Mouse (Mus musculus) limb, embryonic 15.5 days (tissue): ENCODE measurements at regions not wholly inside any gene's neighbourhood (a gene's known extent, or its start where the extent isn't known, plus 50 kb on each side); places are given as distances from the start of the nearest gene placed in this dataset.
A peak's percentile ranks its signal among the peaks of the same experiment; 100 is the strongest.
"Not testable (repeated sequence)": the region's sequence is repeated elsewhere in the genome, so short reads cannot be mapped to it uniquely, and the experiment has no call there.

Experiments used
- ATAC-seq: fragments of 200-750 bp; cut with Nextera tagmentation; 2 replicates; pipeline ENCODE4 v1.8.0; 2017; ENCODE audit warnings: low read depth, moderate TSS enrichment; ENCODE audit not compliant: insufficient number of reproducible peaks, low FRiP score, low TSS enrichment
- H3K27ac ChIP-seq: fragments of 300-500 bp; sonication (generic); 2 replicates; pipeline ENCODE4 v1.5.1; 2015; ENCODE audit warnings: moderate library complexity, mild to moderate bottlenecking, inconsistent platforms
- H3K27me3 ChIP-seq: fragments of 300-500 bp; sonication (generic); 2 replicates; pipeline ENCODE4 v1.6.1; 2015; ENCODE audit warnings: inconsistent platforms
- H3K36me3 ChIP-seq: fragments of 300-500 bp; sonication (generic); 2 replicates; pipeline ENCODE4 v1.6.1; 2015; ENCODE audit warnings: inconsistent platforms
- H3K4me1 ChIP-seq: fragments of 300-500 bp; sonication (generic); 2 replicates; pipeline ENCODE4 v1.6.1; 2015; ENCODE audit warnings: inconsistent platforms
- H3K4me2 ChIP-seq: fragments of 300-500 bp; sonication (generic); 2 replicates; pipeline ENCODE4 v1.6.1; 2015; ENCODE audit warnings: mild to moderate bottlenecking, inconsistent platforms
- H3K4me3 ChIP-seq: fragments of 300-500 bp; sonication (generic); 2 replicates; pipeline ENCODE4 v1.5.1; 2015; ENCODE audit warnings: mild to moderate bottlenecking, inconsistent platforms
- H3K9ac ChIP-seq: fragments of 300-500 bp; sonication (generic); 2 replicates; pipeline ENCODE4 v1.6.1; 2015; ENCODE audit warnings: inconsistent platforms
- H3K9me3 ChIP-seq: fragments of 300-500 bp; sonication (generic); 2 replicates; pipeline ENCODE4 v1.6.1; 2016; ENCODE audit warnings: inconsistent platforms
- WGBS: fragments of 180-500 bp; shearing (Covaris S2); methylation state at CpG from one replicate; pipeline ENCODE4 v1.1.7; 2015; 5-methylcytosine and 5-hydroxymethylcytosine counted together

DNA sequence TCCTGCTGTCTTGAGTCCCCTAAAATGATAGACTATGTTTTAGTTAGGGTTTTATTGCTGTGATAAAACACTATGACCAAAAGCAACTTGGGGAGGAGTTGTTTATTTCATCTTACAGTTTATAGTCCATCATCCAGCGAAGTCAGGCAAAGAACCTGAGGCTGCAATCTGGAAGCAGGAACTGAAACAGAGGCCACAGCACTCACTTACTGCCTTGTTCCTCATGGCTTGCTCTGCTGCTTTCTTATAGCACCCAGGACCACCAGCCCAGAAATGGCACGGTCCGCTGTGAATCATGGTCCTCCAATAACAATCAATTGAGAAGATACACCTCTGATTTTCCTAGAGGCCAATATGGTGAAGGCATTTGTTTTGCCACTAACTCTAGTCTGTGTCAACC, 486.5 kb upstream of the Clint1 start:
- H3K36me3 ChIP-seq, result no peaks in the 10 kb centered on the region
- H3K27ac ChIP-seq, result no peak overlapping the region
- no peak overlapping the region for H3K4me2 ChIP-seq
- no peak for ATAC-seq
- H3K27me3 ChIP-seq, result no peaks in the 10 kb centered on the region
- no peak overlapping the region for H3K4me3 ChIP-seq
- H3K9me3 ChIP-seq, result no peaks in the 10 kb centered on the region
- H3K4me1 ChIP-seq, result no peaks in the 10 kb centered on the region
- 84% methylated on average over 3 of the region's 3 CpGs for WGBS
- H3K9ac ChIP-seq, result no peak overlapping the region

DNA sequence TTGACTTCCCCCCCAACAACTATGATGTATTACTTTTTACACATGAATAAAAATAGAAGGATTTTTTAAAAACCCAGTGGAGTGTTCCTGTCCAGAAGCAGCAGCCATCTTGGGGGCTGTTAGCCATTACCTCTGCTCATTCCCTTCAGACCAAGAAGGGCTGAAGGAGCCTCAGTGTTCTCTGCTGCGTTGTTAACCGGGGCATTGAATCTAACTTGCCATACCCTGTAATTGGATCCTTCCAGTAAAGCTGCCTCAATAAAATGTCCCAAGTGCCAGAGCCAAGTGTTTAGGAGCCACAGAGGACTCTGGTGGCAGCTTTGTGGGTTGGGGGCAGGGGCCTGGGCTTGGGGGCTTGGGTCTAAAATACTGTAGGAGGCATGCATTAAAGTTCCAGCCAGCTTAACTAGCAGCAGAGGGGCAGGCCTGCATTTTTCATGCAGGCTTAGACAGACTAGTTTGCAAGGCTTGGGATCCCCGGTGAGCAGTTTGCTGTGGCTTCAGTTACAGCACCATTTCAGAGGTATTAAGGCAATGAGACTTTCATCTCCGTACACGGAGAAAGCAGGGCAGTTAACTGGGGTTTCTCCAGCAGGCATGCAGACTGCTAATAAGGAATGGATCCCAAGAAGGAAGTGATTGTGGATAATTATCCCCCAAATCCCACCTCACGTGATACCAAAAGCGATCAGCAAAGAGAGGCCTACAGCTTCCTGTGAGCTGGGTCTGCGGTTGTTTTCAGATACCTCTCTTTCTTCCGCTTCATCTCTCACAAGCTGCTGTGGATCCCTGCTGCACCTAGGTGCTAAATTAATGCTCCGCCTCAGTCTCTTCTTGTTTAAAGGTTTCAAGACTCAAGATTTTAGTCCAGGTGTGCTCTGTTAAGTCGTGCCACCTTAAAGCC, 462.4 kb upstream of the Clint1 start:
- peak; percentile 92 for ATAC-seq
- Histone ChIP-seq H3K4me3 (no peak overlapping the region), H3K9me3 (no peaks in the 10 kb centered on the region), H3K9ac (no peak overlapping the region), H3K27ac (peak overlapping the region; percentile 81), H3K4me1 (peaks cover 19% of the 10 kb centered on the region), H3K27me3 (no peaks in the 10 kb centered on the region), H3K36me3 (no peaks in the 10 kb centered on the region), H3K4me2 (no peak overlapping the region; the same call in 1 of the 2 replicates)
- 21% methylated on average over 11 of the region's 11 CpGs for WGBS

DNA sequence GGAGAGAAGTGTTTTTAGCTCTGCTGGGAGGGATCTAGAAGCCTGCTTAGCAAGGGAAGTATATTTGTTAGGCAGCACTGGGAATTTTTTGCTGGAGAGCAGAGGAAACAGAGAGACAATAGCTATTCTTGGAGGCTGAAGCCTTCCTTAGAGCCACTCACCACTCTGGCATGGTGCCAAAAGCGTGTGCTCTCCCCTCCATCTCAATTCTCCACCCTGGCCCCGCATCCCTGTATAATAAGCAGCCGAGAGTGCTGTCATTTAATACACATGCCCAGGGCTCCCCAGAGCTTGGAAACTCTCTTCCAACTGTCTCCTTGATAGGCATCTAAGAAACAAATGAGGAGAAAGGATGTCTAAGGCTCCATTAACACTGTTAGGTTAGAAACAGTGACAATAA, 455.8 kb upstream of the Clint1 start:
- no peaks in the 10 kb centered on the region for H3K9me3 ChIP-seq
- no peak for ATAC-seq
- no peak overlapping the region for H3K9ac ChIP-seq
- 39% methylated on average over 3 of the region's 3 CpGs for WGBS
- H3K27me3 ChIP-seq, result no peaks in the 10 kb centered on the region
- no peak overlapping the region for H3K4me2 ChIP-seq
- no peak overlapping the region for H3K4me3 ChIP-seq
- no peaks in the 10 kb centered on the region for H3K36me3 ChIP-seq
- peaks cover 12% of the 10 kb centered on the region; the same call in 1 of the 2 replicates for H3K4me1 ChIP-seq
- no peak overlapping the region for H3K27ac ChIP-seq

DNA sequence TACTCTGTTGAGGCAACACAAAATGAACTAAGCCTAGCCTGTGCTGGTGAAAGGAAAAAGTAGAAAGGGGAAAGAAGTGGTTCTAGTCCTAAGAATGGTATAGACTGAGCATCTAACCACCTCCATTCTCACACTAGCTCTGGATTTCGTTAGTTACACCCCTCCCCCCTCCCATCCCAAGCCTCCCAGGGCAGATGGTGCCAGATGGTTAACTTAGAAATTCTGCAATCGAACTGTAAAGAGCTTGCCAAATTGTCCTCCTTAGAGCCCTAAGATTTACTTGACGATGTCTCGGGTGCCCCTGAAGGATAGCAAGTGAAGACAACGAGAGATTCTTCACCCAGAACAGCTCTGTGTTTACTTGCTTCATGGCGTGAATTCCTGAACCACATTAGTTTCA, 453.7 kb upstream of the Clint1 start:
- 49% methylated on average over 6 of the region's 6 CpGs for WGBS
- no peak for ATAC-seq
- H3K27ac ChIP-seq, result no peak overlapping the region

DNA sequence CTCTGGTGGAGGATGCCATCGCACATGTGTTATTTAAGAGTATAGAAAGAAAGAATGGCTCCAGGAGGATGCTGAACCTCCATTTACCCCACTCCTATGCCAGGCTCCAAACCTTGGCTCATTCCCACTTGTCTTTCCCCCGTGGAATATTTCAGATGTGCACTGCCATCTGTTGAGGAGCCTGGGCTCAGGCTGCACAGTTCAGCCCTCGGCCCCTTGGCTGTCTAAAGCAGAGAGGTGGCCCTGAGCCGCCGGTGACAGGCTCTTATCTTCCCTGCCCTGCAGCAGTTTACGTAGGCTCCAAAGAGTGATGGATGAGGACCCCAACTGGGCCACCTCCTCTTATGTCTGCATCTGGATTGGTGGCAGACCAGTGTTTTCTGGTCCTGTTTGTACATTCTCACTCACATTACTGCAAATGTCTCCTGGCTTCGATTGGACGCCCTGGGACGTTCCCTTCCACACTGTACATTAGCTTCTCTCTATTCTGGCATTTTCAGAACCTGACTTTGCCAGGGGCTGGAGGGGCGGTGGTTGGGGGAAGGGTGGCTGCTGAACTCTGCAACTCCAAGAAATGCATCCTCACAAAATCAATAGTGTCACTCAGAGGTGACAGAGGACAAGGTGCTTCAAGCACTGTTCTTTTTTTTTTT, 447.3 kb upstream of the Clint1 start:
- Histone ChIP-seq H3K4me2 (no peak overlapping the region), H3K27ac (no peak overlapping the region), H3K4me3 (no peak overlapping the region), H3K9ac (no peak overlapping the region), H3K36me3 (no peaks in the 10 kb centered on the region), H3K9me3 (no peaks in the 10 kb centered on the region), H3K4me1 (no peaks in the 10 kb centered on the region), H3K27me3 (no peaks in the 10 kb centered on the region)
- no peak for ATAC-seq
- 57% methylated on average over 10 of the region's 10 CpGs for WGBS

More for the DNA sequence above, 453.7 kb upstream of the Clint1 start:
- no peak overlapping the region for H3K4me2 ChIP-seq
- no peaks in the 10 kb centered on the region for H3K36me3 ChIP-seq
- no peaks in the 10 kb centered on the region for H3K27me3 ChIP-seq
- no peaks in the 10 kb centered on the region for H3K9me3 ChIP-seq
- no peak overlapping the region for H3K9ac ChIP-seq
- H3K4me1 ChIP-seq, result peaks cover 12% of the 10 kb centered on the region; the same call in 1 of the 2 replicates
- no peak overlapping the region for H3K4me3 ChIP-seq

DNA sequence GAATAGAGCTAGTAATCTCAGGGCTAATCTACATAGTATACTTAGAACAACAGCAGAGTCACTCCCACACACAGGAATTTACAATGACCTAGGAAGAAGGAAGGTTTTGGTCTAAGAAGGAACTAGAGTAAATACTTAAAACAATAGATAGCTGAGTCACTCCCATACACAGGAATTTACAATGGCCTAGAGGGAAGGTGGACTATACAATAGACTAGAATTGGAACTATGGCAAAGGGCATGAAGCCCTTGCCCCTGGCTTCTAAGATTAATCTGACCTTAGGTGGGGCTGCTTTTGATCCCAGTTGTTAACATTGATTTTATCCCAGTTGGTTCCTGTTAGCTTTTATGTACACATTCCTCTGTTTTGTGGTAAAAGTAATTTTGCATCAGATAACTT, 427.8 kb upstream of the Clint1 start:
- not testable (repeated sequence) for H3K9me3 ChIP-seq, H3K27ac ChIP-seq, H3K36me3 ChIP-seq, H3K4me1 ChIP-seq, H3K4me2 ChIP-seq, ATAC-seq, H3K4me3 ChIP-seq, H3K27me3 ChIP-seq, H3K9ac ChIP-seq

DNA sequence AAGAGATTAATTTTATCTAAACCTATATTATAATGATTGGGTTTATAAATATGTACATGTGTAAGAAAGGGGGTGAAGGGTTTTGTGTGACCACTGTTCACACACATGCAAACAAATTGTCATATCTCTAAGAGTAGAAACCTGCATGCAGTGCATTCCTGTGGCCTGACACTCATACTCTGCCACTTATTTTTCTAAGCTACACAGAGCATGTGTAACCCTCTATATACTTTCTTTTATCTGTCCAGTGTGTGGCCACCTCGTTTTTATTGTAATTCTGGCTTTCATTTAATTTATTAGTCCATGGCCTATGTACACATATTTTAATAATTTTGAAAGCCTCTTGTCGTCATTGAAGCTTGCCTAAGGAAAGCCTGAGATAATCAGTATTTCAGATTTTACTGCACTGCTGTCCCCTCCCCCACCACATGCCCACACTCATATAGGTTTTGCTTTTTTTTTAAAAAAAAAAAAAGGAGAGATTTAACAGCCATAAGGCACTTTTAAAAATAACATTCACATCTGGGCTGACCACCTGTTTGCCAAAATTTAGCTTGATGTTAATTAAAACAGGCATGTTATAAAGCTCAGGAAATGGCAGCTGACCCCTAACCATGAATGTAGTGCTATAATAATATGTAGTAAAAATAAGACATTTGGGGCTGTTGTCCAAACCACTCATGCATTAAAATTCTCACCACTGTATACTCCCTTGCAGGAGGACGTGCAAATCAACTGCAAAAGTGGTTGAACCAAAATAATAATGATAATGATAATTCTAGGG, 410.7 kb upstream of the Clint1 start:
- no peak overlapping the region for H3K27ac ChIP-seq
- peaks cover 3% of the 10 kb centered on the region; the same call in 1 of the 2 replicates for H3K4me1 ChIP-seq
- no peaks in the 10 kb centered on the region for H3K27me3 ChIP-seq
- no peak overlapping the region for H3K4me3 ChIP-seq
- H3K9me3 ChIP-seq, result no peaks in the 10 kb centered on the region
- ATAC-seq, result 0 out of 2 replicates have a peak, but pooled peaks have one; percentile 19
- H3K36me3 ChIP-seq, result no peaks in the 10 kb centered on the region
- H3K9ac ChIP-seq, result no peak overlapping the region
- no peak overlapping the region for H3K4me2 ChIP-seq
- WGBS, result 26% methylated on average over 3 of the region's 3 CpGs

DNA sequence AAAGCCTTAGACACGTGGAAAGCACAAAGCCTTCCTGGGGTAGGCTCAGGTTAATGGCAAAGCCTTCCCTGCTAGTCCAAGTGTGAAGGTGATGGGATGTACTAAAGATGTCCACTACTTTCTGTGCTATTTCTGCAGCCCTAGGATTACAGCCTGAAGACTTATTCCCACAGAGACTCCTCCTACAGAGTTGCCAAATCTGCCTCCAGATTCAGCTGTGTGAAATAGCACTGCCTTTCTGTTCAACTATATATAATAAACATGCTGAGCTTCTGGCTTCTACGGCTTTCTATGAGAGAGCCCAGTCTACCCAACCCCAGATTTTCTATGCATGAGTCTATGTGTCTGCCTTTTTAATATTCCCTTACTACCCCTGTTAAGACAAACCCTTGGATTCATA, 405.3 kb upstream of the Clint1 start:
- H3K4me3 ChIP-seq, result no peak overlapping the region
- H3K4me2 ChIP-seq, result no peak overlapping the region
- H3K27me3 ChIP-seq, result no peaks in the 10 kb centered on the region
- H3K27ac ChIP-seq, result no peak overlapping the region
- no peaks in the 10 kb centered on the region for H3K9me3 ChIP-seq
- ATAC-seq, result no peak
- peaks cover 3% of the 10 kb centered on the region; the same call in 1 of the 2 replicates for H3K4me1 ChIP-seq
- WGBS, result 76% methylated on average over 2 of the region's 2 CpGs
- no peak overlapping the region for H3K9ac ChIP-seq
- H3K36me3 ChIP-seq, result no peaks in the 10 kb centered on the region

DNA sequence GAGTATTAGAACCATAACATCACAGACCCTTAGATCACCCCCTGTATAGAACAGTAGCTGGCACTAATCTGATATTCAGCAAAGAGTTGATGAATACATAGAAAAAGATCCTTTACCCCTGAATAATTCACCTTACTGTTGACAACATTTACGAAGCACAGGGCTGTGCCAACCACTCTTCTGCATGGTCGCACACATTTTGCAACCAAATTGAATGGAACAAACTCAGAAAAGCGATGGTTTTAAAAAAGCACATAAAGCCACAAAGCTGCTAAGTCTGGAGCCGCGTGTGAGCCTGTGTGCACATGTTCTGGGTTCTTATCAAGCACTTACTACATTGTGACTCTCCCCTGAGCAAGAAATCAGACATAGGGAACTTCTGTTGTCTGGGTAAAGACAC, 397.6 kb upstream of the Clint1 start:
- ATAC-seq, result no peak
- H3K4me2 ChIP-seq, result no peak overlapping the region
- peaks cover 12% of the 10 kb centered on the region for H3K4me1 ChIP-seq
- no peaks in the 10 kb centered on the region for H3K9me3 ChIP-seq
- no peaks in the 10 kb centered on the region for H3K36me3 ChIP-seq
- H3K9ac ChIP-seq, result no peak overlapping the region
- 79% methylated on average over 5 of the region's 5 CpGs for WGBS
- H3K27me3 ChIP-seq, result no peaks in the 10 kb centered on the region
- no peak overlapping the region for H3K27ac ChIP-seq
- H3K4me3 ChIP-seq, result no peak overlapping the region

DNA sequence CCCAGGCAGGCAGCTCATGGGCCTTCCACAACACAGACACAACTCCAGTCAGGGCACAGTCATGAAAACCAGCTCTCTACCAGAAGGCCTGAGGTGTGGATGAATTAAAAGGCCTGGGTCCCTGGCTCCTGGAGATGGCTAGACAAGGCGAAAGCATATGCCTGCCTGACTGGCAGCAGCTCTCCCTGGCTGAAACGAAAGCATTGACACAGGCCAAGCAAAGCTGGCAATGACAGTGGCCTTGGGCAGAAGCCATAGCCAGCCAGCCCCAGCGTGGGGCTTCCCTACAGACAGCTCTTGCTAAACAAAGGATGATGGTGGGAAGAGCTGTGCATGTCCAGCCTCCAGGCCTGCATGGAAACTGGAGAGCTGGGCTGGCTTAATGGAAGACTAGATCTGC, 396.9 kb upstream of the Clint1 start:
- Histone ChIP-seq H3K9me3 (no peaks in the 10 kb centered on the region), H3K27ac (no peak overlapping the region), H3K27me3 (no peaks in the 10 kb centered on the region), H3K4me3 (no peak overlapping the region), H3K4me2 (no peak overlapping the region), H3K4me1 (peaks cover 12% of the 10 kb centered on the region), H3K9ac (no peak overlapping the region), H3K36me3 (no peaks in the 10 kb centered on the region)
- no peak for ATAC-seq
- 66% methylated on average over 3 of the region's 3 CpGs for WGBS

DNA sequence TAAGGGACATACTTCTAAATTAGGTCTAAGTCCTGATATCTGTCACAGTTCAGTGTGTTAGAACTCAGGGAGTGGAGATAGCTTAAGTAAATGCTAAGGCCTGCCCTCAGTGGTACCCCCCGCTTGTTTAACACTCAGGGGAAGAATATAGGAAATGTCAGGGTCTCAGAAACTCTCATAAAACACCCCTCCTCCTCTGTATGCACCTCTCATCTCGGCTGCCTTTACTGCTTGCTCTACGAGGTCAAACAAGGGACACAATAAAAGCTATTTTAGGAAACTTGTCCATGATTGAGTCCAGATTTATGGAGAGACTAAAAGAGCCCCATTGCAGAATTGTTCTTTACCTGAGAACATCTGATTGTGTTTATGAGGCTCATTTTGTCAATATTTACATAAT, 395.1 kb upstream of the Clint1 start:
- Histone ChIP-seq H3K27me3 (no peaks in the 10 kb centered on the region), H3K4me3 (no peak overlapping the region), H3K4me2 (no peak overlapping the region), H3K9ac (no peak overlapping the region), H3K9me3 (no peaks in the 10 kb centered on the region), H3K27ac (no peak overlapping the region), H3K4me1 (peaks cover 12% of the 10 kb centered on the region), H3K36me3 (no peaks in the 10 kb centered on the region)
- no peak for ATAC-seq
- WGBS, result 20% methylated on average over 3 of the region's 3 CpGs

DNA sequence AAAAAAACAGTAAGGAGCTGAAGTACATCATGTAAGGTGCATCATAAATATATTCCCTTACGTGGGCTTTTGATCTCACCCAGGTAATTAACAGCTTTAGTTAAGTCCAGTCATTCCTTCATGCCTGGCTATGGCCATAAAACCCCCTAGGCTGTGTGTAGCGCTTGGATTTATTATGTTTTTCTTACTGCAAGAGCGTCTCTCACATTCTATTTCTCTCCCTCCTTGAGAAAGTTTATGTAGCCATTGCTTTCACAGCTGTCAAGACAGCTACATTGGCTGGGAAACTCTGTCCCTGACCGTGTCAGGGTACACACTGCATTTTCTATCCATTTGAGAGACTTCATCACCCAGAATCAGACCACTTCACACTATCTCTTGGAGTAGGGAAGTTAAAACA, 394.3 kb upstream of the Clint1 start:
- H3K9ac ChIP-seq, result no peak overlapping the region
- 14% methylated on average over 4 of the region's 4 CpGs for WGBS
- H3K4me3 ChIP-seq, result no peak overlapping the region
- no peak for ATAC-seq
- H3K9me3 ChIP-seq, result no peaks in the 10 kb centered on the region
- no peaks in the 10 kb centered on the region for H3K36me3 ChIP-seq
- no peak overlapping the region for H3K4me2 ChIP-seq
- H3K4me1 ChIP-seq, result peaks cover 12% of the 10 kb centered on the region
- no peaks in the 10 kb centered on the region for H3K27me3 ChIP-seq
- no peak overlapping the region for H3K27ac ChIP-seq
